Mouse (Mus musculus) embryonic facial prominence, embryonic 13.5 days (tissue): ENCODE measurements around the gene Rbm8a. TPM values are rescaled to one million over a fixed set of nuclear protein-coding genes. Genes with fewer than 3 reads are reported as not detected.

Experiments used
- ATAC-seq: fragments of 200-750 bp; cut with Nextera tagmentation; 2 replicates; pipeline ENCODE4 v1.8.0; 2017; ENCODE audit warnings: low read depth; ENCODE audit not compliant: insufficient number of reproducible peaks, insufficient read depth, low FRiP score, low TSS enrichment
- H3K27ac ChIP-seq: fragments of 300-500 bp; sonication (generic); 2 replicates; pipeline ENCODE4 v1.5.1; 2015; ENCODE audit warnings: moderate library complexity, mild to moderate bottlenecking, inconsistent platforms
- H3K27me3 ChIP-seq: fragments of 300-500 bp; sonication (generic); 2 replicates; pipeline ENCODE4 v1.6.1; 2015; ENCODE audit warnings: mild to moderate bottlenecking, inconsistent platforms
- H3K36me3 ChIP-seq: fragments of 300-500 bp; sonication (generic); 2 replicates; pipeline ENCODE4 v1.6.1; 2015; ENCODE audit warnings: mild to moderate bottlenecking, inconsistent platforms
- H3K4me1 ChIP-seq: fragments of 300-500 bp; sonication (generic); 2 replicates; pipeline ENCODE4 v1.6.1; 2015; ENCODE audit warnings: inconsistent platforms
- H3K4me2 ChIP-seq: fragments of 300-500 bp; sonication (generic); 2 replicates; pipeline ENCODE4 v1.6.1; 2015; ENCODE audit warnings: moderate library complexity, mild to moderate bottlenecking, inconsistent platforms
- H3K4me3 ChIP-seq: fragments of 300-500 bp; sonication (generic); 2 replicates; pipeline ENCODE4 v1.5.1; 2015; ENCODE audit warnings: mild to moderate bottlenecking, inconsistent platforms
- H3K9ac ChIP-seq: fragments of 300-500 bp; sonication (generic); 2 replicates; pipeline ENCODE4 v1.6.1; 2015; ENCODE audit warnings: mild to moderate bottlenecking, inconsistent platforms
- H3K9me3 ChIP-seq: fragments of 300-500 bp; sonication (generic); 2 replicates; pipeline ENCODE4 v1.6.1; 2016; ENCODE audit warnings: inconsistent platforms
- WGBS: fragments of 180-500 bp; shearing (Covaris S2); methylation state at CpG from one replicate; pipeline ENCODE4 v1.1.7; 2015; ENCODE audit warnings: mixed read lengths; 5-methylcytosine and 5-hydroxymethylcytosine counted together
- polyA plus RNA-seq: library from polyadenylated mRNA; unstranded; fragments of >200 nt; fragmentation: Nextera tagmentation; extraction: Ambion mirVana; gene quantifications from 2 replicates; pipeline ENCODE4 v1.2.1, GENCODE M21; 2015

Rbm8a gene
- polyA plus RNA-seq, 1 experiment from 2014 or later, result 157 TPM

DNA sequence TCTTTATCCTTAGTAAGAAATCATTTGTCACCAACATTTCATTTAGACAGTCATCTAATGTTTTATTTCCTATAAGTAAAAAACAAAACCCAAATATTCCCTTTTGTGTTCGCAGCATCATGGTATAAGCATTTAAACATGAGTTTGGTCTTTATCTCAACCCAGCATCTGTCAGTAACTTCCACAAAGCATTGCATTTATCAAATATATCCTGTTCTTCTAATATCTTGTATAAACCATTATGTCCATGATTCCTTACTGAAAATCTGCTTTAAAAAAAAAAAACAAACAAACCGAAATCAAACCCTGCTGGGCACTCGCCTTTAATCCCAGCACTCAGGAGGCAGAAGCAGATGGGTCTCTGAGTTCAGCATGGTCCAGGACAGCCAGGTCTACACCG lies 23.1 kb upstream of the Rbm8a start:
- 88% methylated on average over 4 of the region's 4 CpGs for WGBS

DNA sequence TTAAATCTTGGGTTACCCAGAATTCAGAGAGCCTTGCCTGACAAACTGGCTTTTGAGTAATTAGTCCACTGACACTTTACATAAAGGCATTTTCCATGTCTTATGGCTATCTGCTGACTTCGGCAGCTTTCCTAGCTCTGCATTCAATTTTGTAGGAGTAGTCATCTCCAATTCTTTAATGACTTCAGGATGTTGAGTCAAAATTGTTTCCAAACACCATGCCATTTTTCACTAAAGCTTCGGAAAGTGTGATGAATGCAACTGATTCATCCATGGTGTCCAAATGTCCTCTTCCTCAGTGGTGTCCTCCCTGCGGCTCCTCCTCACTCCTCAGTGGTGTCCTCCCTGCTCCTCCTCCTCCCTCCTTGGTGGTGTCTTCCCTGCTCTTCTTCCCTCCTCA lies 11.8 kb upstream of the Rbm8a start:
- WGBS, result 48% methylated on average over 3 of the region's 3 CpGs
- Histone ChIP-seq H3K9me3 (no peaks in the 10 kb centered on the region), H3K27ac (no peak overlapping the region), H3K4me1 (peaks cover 6% of the 10 kb centered on the region; the same call in 1 of the 2 replicates), H3K27me3 (no peaks in the 10 kb centered on the region), H3K4me2 (no peak overlapping the region), H3K4me3 (no peak overlapping the region), H3K36me3 (peaks cover 70% of the 10 kb centered on the region), H3K9ac (no peak overlapping the region)
- no peak for ATAC-seq

More for the DNA sequence above, 23.1 kb upstream of the Rbm8a start:
- Histone ChIP-seq H3K4me2 (no peak overlapping the region), H3K4me3 (no peak overlapping the region), H3K27ac (no peak overlapping the region), H3K4me1 (peaks cover 27% of the 10 kb centered on the region), H3K9me3 (no peaks in the 10 kb centered on the region), H3K36me3 (peaks cover 14% of the 10 kb centered on the region; the same call in 1 of the 2 replicates), H3K9ac (no peak overlapping the region), H3K27me3 (no peaks in the 10 kb centered on the region)
- ATAC-seq, result no peak

DNA sequence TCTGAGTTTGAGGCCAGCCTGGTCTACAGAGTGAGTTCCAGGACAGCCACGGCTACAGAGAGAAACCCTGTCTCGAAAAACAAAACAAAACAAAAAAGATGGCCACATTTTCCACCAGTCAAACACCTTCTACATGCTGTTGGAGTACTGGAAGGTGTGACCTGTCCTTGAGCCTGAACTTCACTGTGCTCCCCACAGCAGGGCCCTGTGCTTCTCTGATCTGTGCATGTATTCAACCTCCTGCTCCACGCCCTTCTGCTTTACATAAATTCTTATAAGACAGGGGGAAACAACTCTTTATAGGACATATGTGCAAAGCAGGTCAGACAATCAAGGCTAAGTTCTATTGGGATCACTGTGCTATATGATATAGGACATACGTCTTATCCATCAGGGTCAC lies 6.5 kb upstream of the Rbm8a start:
- WGBS, result 89% methylated on average over 4 of the region's 4 CpGs
- ATAC-seq, result no peak
- H3K4me1 ChIP-seq, result no peaks in the 10 kb centered on the region
- H3K9ac ChIP-seq, result no peak overlapping the region
- H3K9me3 ChIP-seq, result no peaks in the 10 kb centered on the region
- peaks cover 64% of the 10 kb centered on the region for H3K36me3 ChIP-seq
- H3K27me3 ChIP-seq, result no peaks in the 10 kb centered on the region
- no peak overlapping the region for H3K4me3 ChIP-seq
- H3K27ac ChIP-seq, result no peak overlapping the region
- no peak overlapping the region for H3K4me2 ChIP-seq

DNA sequence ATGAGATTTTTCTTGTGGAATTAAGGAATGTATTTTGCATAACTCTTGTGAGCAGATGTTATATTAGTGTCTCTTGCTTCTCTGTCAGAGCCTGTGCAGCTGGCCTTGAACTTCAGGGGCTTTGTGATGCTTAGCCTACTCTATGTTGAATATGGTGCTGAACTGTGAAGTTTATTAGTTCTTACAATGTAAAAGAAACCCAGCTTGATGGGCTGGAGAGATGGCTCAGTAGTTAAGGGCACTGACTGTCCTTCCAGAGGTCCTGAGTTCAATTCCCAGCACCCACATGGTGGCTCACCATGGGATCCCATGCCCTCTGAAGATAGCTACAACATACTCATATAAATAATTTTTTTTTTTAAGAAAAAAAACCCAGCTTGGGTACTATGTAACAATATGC lies 2.3 kb downstream of the Rbm8a start:
- peaks cover 31% of the 10 kb centered on the region for H3K36me3 ChIP-seq
- no peak overlapping the region for H3K27ac ChIP-seq
- H3K4me1 ChIP-seq, result peaks cover 30% of the 10 kb centered on the region
- no peaks in the 10 kb centered on the region for H3K27me3 ChIP-seq
- H3K4me3 ChIP-seq, result no peak overlapping the region
- H3K9ac ChIP-seq, result no peak overlapping the region
- no peak for ATAC-seq
- no peaks in the 10 kb centered on the region for H3K9me3 ChIP-seq
- no peak overlapping the region for H3K4me2 ChIP-seq

DNA sequence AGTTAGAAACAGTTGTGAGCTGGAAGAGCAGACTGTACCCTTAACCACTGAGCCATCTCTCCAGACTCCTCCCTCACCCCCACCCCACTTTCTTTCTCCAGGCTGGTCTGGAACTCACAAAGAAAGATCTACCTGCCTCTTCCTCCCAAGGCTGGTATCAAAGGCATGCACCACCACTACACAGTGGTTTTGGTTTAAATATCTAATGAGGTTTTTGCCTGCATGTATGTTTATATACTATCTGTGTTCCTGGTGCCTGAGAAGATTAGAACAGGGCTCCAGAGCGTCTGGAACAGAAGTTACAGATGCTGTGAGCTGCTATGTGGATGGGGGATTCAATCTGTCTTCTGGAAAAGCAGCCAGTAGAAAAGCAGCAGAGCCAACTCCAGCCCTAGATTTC lies 4.3 kb downstream of the Rbm8a start:
- H3K27me3 ChIP-seq, result no peaks in the 10 kb centered on the region
- peaks cover 31% of the 10 kb centered on the region for H3K4me1 ChIP-seq
- no peak overlapping the region for H3K9ac ChIP-seq
- H3K9me3 ChIP-seq, result no peaks in the 10 kb centered on the region
- H3K36me3 ChIP-seq, result peaks cover 50% of the 10 kb centered on the region
- no peak overlapping the region for H3K4me2 ChIP-seq
- no peak for ATAC-seq
- H3K27ac ChIP-seq, result no peak overlapping the region
- WGBS, result 71% methylated on average over 1 of the region's 1 CpGs
- H3K4me3 ChIP-seq, result no peak overlapping the region

DNA sequence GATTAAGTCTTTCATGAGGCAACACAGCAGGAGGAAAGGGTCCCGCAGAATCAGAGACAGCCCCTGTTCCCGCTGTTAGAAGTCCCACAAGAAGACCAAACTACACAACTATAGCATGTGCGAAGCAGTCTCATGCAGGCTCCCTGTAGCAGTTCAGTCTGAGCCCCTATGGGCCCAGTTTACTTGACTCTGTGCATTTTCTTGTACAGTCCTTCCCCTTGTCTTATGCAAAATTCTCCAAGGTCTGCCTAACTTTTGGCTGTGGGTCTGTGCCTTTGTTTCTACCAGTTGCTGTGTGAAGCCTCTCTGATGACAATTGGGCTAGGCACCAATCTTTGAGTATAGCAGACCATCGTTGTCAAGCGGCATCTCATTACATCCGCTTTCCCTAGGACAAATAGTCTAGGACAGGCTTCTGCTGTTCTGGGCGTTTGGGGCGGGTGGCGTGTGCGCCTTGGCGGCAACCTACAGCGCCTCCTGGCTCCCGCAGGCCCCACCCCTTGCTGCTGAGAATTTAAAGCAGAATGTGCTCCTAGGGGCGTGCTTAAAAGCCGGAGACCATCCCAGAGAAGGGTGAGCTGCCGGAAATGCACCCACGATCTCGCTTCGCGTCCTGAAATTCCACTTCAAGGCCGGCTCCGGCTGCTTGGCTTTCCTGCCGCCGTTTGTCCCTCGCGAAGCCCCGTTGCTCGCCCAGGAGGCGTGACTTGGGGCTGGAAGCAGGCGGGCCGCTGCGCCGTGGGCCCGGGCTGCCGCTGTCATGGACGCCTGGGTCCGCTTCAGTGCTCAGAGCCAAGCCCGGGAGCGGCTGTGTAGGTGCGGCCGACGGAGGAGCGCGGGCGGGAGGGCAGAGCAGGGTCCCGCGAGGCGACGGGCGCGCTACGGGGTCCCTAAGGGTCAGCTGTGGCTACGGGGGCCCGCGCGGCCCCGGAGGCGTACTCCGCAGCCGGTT lies 5.5 kb downstream of the Rbm8a start, which contains the start of the genes Pex11b and Gm42957:
Pex11b (plus strand) TSS at position 449 of the 952 bp plus-strand sequence.
Gm42957 (plus strand) TSS at position 547 of the 952 bp plus-strand sequence.
- Histone ChIP-seq H3K9ac (peak within 1 kb of the TSS; percentile 96), H3K27me3 (no peaks in the 10 kb centered on the region), H3K4me2 (peak within 1 kb of the TSS; percentile 80), H3K4me1 (peaks cover 29% of the 10 kb centered on the region), H3K36me3 (peaks cover 61% of the 10 kb centered on the region), H3K9me3 (no peaks in the 10 kb centered on the region), H3K27ac (peak within 1 kb of the TSS; percentile 90), H3K4me3 (peak within 1 kb of the TSS; percentile 93)
- 1% methylated on average over 60 of the region's 60 CpGs for WGBS
- peak; percentile 88 for ATAC-seq

DNA sequence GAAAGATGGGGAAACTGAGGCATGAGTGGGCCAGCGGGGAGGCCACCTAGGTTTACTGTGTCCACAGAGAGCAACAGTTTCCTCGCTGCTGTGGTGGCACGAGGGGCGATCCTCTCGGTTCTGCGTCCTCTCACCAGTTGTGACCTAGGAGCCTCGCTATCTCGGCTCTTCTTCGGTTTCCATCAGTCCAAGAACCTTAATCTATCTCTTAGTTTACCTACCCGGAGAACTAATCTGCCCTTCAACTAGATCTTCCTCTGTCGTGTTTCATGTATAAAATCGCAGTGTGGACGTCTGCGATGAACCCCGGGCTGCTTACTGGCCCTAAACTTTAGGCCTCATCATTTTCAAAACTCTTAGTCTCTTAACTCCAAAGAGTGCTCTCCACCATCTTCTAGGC lies 6.2 kb downstream of the Rbm8a start:
- H3K36me3 ChIP-seq, result peaks cover 64% of the 10 kb centered on the region
- H3K4me2 ChIP-seq, result peak overlapping the region; percentile 80
- no peaks in the 10 kb centered on the region for H3K27me3 ChIP-seq

DNA sequence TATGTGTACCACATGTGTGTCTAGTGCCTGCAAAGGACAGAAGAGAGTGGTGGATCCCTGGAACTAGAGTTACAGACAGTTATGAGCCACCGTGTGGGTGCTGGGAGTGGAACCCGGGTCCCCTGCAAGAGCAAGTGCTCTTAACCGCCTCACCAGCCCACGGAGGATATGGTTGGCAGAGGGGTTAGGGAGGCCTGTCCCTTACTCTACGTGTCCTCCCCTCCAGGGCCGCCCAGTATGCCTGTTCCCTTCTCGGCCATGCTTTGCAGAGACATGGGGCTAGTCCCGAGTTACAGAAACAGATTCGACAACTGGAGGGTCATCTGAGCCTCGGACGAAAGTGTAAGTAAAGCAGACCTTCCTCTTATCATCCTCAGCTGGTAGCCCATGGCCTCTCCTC lies 6.7 kb downstream of the Rbm8a start:
- H3K9me3 ChIP-seq, result no peaks in the 10 kb centered on the region
- H3K4me1 ChIP-seq, result peaks cover 20% of the 10 kb centered on the region
- H3K4me2 ChIP-seq, result peak overlapping the region; percentile 80
- peaks cover 64% of the 10 kb centered on the region for H3K36me3 ChIP-seq
- H3K9ac ChIP-seq, result peak overlapping the region; percentile 96
- WGBS, result 65% methylated on average over 11 of the region's 11 CpGs
- no peaks in the 10 kb centered on the region for H3K27me3 ChIP-seq
- no peak overlapping the region for H3K27ac ChIP-seq
- H3K4me3 ChIP-seq, result peak overlapping the region; percentile 93
- no peak for ATAC-seq

More for the DNA sequence above, 6.2 kb downstream of the Rbm8a start:
- H3K4me1 ChIP-seq, result peaks cover 25% of the 10 kb centered on the region
- peak overlapping the region; percentile 90 for H3K27ac ChIP-seq
- H3K9me3 ChIP-seq, result no peaks in the 10 kb centered on the region
- 11% methylated on average over 15 of the region's 15 CpGs for WGBS
- no peak for ATAC-seq
- peak overlapping the region; percentile 96 for H3K9ac ChIP-seq
- peak overlapping the region; percentile 93 for H3K4me3 ChIP-seq

DNA sequence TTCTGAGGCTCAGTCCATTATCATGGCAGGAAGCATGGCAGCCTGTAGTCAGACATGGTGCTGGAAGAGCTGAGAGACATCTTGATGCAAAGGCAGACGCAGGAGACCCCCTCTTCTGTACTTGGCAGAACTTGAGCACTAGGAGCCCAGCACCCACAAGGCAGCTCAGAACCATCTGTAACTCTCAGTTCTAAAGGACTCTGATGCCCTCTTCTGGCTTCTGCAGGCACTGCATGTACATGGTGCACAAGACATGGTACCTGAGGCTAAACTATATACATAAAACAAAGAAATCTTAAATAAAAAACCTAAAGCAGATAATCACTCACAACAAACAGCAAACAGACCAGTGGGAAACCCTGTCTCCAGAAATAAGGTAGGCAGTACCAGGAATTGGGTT lies 9.5 kb downstream of the Rbm8a start:
- H3K4me2 ChIP-seq, result no peak overlapping the region
- no peak overlapping the region for H3K4me3 ChIP-seq
- 91% methylated on average over 1 of the region's 1 CpGs for WGBS
- no peak overlapping the region for H3K27ac ChIP-seq
- H3K36me3 ChIP-seq, result peaks cover 64% of the 10 kb centered on the region
- no peak for ATAC-seq
- no peaks in the 10 kb centered on the region for H3K27me3 ChIP-seq
- no peak overlapping the region for H3K9ac ChIP-seq
- peaks cover 20% of the 10 kb centered on the region for H3K4me1 ChIP-seq
- no peaks in the 10 kb centered on the region for H3K9me3 ChIP-seq

DNA sequence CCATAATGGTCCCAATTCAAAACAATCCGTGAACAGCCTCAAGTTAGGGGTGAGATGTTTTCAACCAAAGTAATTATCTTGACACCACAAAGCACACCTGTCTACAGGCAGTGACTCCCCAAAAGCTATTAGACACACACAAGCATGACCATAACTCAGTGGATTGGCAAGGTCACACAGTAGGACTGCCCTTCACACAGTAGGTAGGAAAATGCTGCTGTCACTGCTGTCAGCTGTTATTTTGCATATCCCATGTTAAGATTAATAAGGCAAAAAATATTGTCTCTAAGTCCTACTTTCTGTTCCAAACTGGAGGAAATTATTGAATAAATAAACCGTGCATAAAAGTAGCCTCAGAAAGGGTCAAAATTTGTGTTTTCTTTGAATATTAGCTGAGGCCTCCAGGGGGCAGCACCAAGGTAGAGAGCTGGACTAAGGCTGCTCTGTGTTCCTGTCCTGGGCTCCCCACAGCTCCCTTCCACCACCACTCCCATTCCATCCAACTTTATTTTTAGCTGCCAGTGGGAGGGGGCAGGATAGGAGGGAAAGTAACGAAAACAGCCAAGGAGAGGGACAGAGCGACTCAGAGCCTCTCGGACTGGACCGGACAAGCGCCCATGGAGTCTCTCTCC lies 15.4 kb downstream of the Rbm8a start, which contains the start of gene Itga10:
Itga10 (plus strand) TSS at position 567 of the 632 bp plus-strand sequence.
- 67% methylated on average over 7 of the region's 7 CpGs for WGBS
- H3K4me1 ChIP-seq, result no peaks in the 10 kb centered on the region
- 0 out of 2 replicates have a peak, but pooled peaks have one; percentile 63 for ATAC-seq
- no peaks in the 10 kb centered on the region for H3K27me3 ChIP-seq
- peaks cover 49% of the 10 kb centered on the region for H3K36me3 ChIP-seq
- H3K4me3 ChIP-seq, result no peak within 1 kb of the TSS
- H3K27ac ChIP-seq, result peak within 1 kb of the TSS; percentile 28; the same call in 1 of the 2 replicates
- no peak within 1 kb of the TSS for H3K9ac ChIP-seq
- no peak within 1 kb of the TSS for H3K4me2 ChIP-seq
- no peaks in the 10 kb centered on the region for H3K9me3 ChIP-seq

DNA sequence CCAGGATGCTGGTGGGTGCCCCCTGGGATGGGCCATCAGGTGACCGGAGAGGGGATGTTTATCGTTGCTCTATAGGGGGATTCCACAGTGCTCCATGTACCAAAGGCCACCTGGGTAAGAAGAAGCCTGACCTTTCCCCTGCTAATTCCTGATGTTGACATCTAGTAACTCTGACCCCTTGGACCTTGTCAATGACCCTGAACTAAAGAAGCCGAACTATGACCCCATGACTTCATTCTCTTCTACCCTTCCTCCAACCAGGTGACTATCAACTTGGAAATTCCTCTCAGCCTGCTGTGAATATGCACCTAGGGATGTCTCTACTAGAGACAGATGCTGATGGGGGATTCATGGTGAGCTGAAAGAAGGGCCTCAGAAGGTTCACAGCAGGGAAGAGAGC lies 17.6 kb downstream of the Rbm8a start:
- no peak overlapping the region for H3K27ac ChIP-seq
- no peaks in the 10 kb centered on the region for H3K27me3 ChIP-seq
- no peaks in the 10 kb centered on the region for H3K9me3 ChIP-seq
- no peaks in the 10 kb centered on the region for H3K4me1 ChIP-seq
- no peak for ATAC-seq
- no peak overlapping the region for H3K4me3 ChIP-seq
- WGBS, result 88% methylated on average over 3 of the region's 3 CpGs
- H3K9ac ChIP-seq, result no peak overlapping the region
- H3K36me3 ChIP-seq, result peaks cover 31% of the 10 kb centered on the region
- no peak overlapping the region for H3K4me2 ChIP-seq
